Mouse (Mus musculus): ENCODE data around the gene Cpm. TPM values are rescaled to one million over a fixed set of nuclear protein-coding genes. Genes with fewer than 3 reads are reported as not detected.
A peak's percentile ranks its signal among the peaks of the same experiment; 100 is the strongest.

Gene Cpm
- total RNA-seq, 1 experiment from 2014 or later, result 4.2 TPM

GRCm38 (mm10) chr10:117627949-117628348 lies 1.4 kb upstream of the Cpm start:
- ATAC-seq (replicated peaks; ENCODE audit: insufficient number of reproducible peaks, low FRiP score, low TSS enrichment, poor library complexity, severe bottlenecking), result no peak

GRCm38 (mm10) chr10:117628363-117629168 lies 734 bp upstream of the Cpm start:
- ATAC-seq (replicated peaks; ENCODE audit: insufficient number of reproducible peaks, low FRiP score, low TSS enrichment, poor library complexity, severe bottlenecking), result no peak

GRCm38 (mm10) chr10:117630176-117630575 lies 876 bp downstream of the Cpm start:
- no peak for ATAC-seq (replicated peaks; ENCODE audit: insufficient number of reproducible peaks, low FRiP score, low TSS enrichment, poor library complexity, severe bottlenecking)

GRCm38 (mm10) chr10:117630810-117631209 lies 1.5 kb downstream of the Cpm start:
- ATAC-seq (replicated peaks; ENCODE audit: insufficient number of reproducible peaks, low FRiP score, low TSS enrichment, poor library complexity, severe bottlenecking), result no peak

GRCm38 (mm10) chr10:117631562-117632259 lies 2.4 kb downstream of the Cpm start:
- ATAC-seq (replicated peaks; ENCODE audit: insufficient number of reproducible peaks, low FRiP score, low TSS enrichment, poor library complexity, severe bottlenecking), result no peak

- no peak for ATAC-seq (replicated peaks; ENCODE audit: insufficient number of reproducible peaks, low FRiP score, low TSS enrichment, poor library complexity, severe bottlenecking)
Observed at GRCm38 (mm10) chr10:117632394-117632793, 3.1 kb downstream of the Cpm start.

- no peak for ATAC-seq (replicated peaks; ENCODE audit: insufficient number of reproducible peaks, low FRiP score, low TSS enrichment, poor library complexity, severe bottlenecking)
Observed at GRCm38 (mm10) chr10:117633564-117634208, 4.4 kb downstream of the Cpm start.

GRCm38 (mm10) chr10:117634323-117635030 lies 5.2 kb downstream of the Cpm start:
- no peak for ATAC-seq (replicated peaks; ENCODE audit: insufficient number of reproducible peaks, low FRiP score, low TSS enrichment, poor library complexity, severe bottlenecking)

GRCm38 (mm10) chr10:117635078-117635771 lies 5.9 kb downstream of the Cpm start:
- no peak for ATAC-seq (replicated peaks; ENCODE audit: insufficient number of reproducible peaks, low FRiP score, low TSS enrichment, poor library complexity, severe bottlenecking)

GRCm38 (mm10) chr10:117635823-117636589 lies 6.7 kb downstream of the Cpm start:
- no peak for ATAC-seq (replicated peaks; ENCODE audit: insufficient number of reproducible peaks, low FRiP score, low TSS enrichment, poor library complexity, severe bottlenecking)

- ATAC-seq (replicated peaks; ENCODE audit: insufficient number of reproducible peaks, low FRiP score, low TSS enrichment, poor library complexity, severe bottlenecking), result no peak
Observed at GRCm38 (mm10) chr10:117637062-117637744, 7.9 kb downstream of the Cpm start.

- no peak for ATAC-seq (replicated peaks; ENCODE audit: insufficient number of reproducible peaks, low FRiP score, low TSS enrichment, poor library complexity, severe bottlenecking)
Observed at GRCm38 (mm10) chr10:117637745-117638577, 8.7 kb downstream of the Cpm start.

GRCm38 (mm10) chr10:117638578-117639220 lies 9.4 kb downstream of the Cpm start:
- ATAC-seq (replicated peaks; ENCODE audit: insufficient number of reproducible peaks, low FRiP score, low TSS enrichment, poor library complexity, severe bottlenecking), result no peak

- ATAC-seq (replicated peaks; ENCODE audit: insufficient number of reproducible peaks, low FRiP score, low TSS enrichment, poor library complexity, severe bottlenecking), result no peak
Observed at GRCm38 (mm10) chr10:117639221-117639599, 9.9 kb downstream of the Cpm start.

- ATAC-seq (replicated peaks; ENCODE audit: insufficient number of reproducible peaks, low FRiP score, low TSS enrichment, poor library complexity, severe bottlenecking), result 0 out of 2 replicates have a peak, but pooled peaks have one; percentile 16
Observed at GRCm38 (mm10) chr10:117639899-117640594, 10.7 kb downstream of the Cpm start.

Data from monocyte, adult 5-6 weeks (primary cell).